Mouse (Mus musculus) liver, adult 2 months (tissue): ENCODE measurements around the gene Cacna2d3.

Experiments
- CTCF ChIP-seq: fragments of 200-500 bp; IDR thresholded peaks from 2 replicates; pipeline ENCODE4 v1.5.1; 2011; ENCODE audit warnings: low read depth, low read length, control low read depth
- POLR2A ChIP-seq: fragments of 200-500 bp; IDR thresholded peaks from 2 replicates; pipeline ENCODE4 v1.6.1; 2011; ENCODE audit warnings: low read length, control low read depth; ENCODE audit not compliant: insufficient read depth; ENCODE audit errors: extremely low read depth

DNA sequence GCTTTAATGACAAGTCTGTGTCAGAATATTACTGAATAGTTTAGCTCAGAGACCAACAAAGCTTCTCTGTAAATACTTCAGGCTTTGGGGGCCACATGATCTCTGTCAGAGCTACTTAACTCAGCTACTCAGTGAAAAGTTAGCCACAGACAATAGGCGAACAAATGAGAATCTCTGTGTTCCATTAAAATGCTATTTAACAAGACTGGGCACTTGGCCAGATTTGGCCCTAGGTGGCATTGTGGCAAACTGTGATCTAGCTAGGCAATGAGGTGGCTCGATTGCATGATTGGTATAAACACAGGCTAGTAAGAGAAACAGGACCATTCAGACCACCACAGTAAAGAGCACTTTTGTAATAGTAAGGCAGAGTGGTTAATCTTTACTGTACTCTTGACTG lies 478.1 kb downstream of the Cacna2d3 start:
- TF ChIP-seq CTCF (no peak), POLR2A (no peak)
